Mouse (Mus musculus) MEL-GATA-1-ER (cell line): ENCODE results near the gene Skap2.

Experiments
- DNase-seq: peaks from one replicate; pipeline ENCODE4 v3.0.0-alpha.2; 2012; ENCODE audit warnings: low read depth; ENCODE audit errors: extremely low read depth

The Skap2 gene

DNA sequence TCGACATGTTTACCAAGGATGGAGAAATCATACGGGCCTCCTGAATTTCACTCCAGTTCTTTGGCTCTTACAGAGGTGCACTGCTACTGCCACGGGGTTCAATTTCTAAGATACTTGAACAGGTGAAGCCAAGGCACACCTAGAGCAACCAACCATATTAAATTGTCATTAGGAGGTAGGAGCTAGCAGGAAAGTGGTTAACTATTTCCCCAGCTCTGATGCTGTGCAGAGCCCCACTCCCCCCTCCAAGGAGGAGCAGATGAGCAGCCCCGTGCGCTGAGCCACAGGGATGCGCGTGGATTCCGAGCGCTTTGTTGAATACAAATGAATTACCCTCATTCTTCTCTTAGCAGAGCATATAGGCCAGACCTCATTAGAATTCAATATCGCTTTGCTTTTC is 162.8 kb downstream of the Skap2 start:
- no peak for DNase-seq

DNA sequence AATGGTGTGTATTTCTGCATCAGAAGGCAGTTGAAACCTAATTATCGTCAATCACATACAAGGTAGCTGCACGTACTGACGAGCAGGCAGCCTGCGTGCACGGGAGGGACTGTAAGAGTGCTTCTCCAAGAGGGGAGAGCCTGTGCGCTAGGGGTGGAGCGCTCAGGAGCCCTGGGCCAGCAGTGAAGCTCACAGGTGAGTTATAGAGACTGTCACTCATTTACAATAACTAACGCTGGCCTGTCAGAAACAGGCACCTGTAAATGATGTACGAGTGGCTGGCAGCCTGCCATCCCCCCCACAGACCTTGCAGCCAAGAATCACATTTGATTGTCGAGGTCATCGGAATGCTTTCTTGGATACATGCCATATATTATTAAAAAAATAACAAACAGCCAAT is 168.2 kb downstream of the Skap2 start:
- no peak for DNase-seq

- DNase-seq = no peak
These were observed 169.3 kb downstream of the Skap2 start for GRCm38 (mm10) chr6:51843081-51843480.

DNA sequence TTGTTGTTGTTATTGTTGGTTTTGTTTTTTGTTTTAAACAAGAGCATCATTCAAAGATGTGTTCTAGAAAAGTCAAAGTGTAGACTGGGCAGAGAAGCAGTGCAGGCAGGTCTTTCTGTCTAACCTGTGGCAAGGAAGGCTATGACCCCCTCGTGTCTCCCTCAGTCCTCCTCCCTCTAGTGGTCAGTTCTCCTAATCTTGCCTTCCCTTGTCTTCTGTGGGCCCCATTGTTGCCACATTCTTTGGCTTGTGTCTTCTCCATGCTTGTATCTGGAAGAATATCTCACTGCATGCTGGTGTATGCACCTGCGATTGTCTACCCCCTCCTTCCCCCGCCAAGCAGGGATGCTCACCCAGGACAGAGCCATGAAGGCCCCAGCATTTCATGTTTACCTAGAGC is 174.2 kb downstream of the Skap2 start:
- no peak for DNase-seq

GRCm38 (mm10) chr6:51833362-51833761 is 179.0 kb downstream of the Skap2 start:
- DNase-seq = no peak

DNA sequence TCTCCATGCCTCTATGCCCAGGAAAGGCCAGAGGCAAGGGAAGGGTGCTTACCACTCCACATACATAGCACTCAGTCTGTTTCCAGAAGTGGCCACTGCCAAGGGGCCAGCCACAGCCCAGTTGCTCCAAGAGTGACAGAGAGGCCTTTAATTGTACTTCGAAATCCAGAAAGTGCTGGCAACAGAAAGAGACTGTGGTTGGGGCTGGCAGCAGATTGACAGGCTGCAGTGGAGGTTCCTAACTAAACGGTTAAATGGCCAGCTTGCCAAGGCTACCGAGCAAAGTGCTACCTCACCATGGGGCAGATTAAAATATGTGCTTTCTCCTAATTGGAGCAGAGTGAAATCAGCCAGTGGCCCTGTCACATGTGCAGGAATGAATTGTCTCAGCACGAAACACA is 186.7 kb downstream of the Skap2 start:
- no peak for DNase-seq

DNA sequence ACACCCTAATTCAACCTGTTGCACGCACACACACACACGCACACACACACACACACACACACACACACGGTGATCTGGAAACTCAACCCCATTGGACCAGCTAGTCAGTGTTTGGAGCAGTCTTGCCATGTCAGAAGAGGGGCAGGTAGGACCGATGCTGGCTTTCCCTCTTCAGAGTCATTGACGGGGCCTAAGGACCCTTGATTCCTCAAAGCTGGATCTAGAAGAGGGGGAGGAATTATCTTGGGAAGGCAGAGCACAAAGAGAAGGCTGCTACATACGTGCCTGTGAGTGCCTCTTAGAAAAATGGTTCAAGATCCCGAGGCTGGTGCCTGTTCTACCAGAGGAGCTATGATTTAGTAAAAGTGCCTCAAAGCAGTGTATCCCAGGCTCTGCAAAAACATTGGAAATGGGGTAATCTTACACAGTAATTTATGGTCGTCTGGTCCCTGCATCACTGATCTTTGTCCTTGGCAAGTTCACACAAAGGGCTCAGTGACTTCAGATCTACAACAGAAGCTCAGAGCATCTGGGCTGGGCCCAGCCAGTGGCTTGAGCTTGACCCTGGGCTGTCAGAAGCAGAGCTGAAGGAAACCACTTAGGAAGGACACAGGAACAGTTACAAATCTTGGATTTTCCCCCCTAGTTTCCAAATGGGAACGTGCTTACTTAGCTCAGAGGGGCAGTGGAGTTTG is 188.1 kb downstream of the Skap2 start:
- no peak for DNase-seq

DNA sequence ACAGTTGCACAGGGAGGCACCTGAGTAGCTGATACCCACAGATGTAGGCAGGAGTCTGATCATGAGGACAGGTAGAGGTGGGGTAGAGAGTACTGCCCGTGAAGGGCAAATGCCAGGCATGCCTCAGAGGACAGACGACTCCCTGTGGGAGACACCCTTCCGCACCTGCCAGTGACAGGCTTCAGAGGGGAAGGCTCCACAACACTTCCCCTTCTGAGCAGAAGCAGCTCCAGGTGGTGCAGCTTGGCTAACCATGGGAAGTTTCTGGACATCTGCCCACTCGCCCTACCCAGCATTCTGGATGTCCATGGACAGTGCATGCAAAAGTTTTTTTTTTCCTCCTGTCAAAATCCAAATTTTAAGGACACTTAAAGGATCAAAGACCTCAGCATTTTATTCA is 190.3 kb downstream of the Skap2 start:
- DNase-seq = no peak

DNA sequence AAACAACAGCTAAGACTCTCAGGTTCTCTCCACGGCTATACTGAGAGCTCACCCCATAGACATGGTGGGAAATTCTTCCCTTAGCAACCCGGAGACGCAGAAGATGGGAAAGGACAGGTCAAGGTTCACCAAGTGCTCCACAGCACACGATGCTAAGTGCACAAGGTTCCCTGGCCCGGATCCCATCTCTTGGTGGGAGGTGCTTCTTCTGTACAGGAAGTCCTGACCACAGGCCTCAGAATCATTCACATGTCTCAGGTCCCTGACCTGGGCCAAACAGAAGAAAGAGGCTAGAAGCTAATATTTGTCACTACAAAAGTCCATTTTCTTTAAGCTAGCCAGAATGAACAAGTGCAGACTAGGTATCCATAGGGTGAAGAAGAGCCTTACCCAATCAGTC is 191.5 kb downstream of the Skap2 start:
- DNase-seq = no peak

GRCm38 (mm10) chr6:51816892-51817621 is 195.3 kb downstream of the Skap2 start:
- no peak for DNase-seq

- no peak for DNase-seq
These were observed 201.4 kb downstream of the Skap2 start for GRCm38 (mm10) chr6:51810906-51811305.

GRCm38 (mm10) chr6:51809164-51809824 is 203.1 kb downstream of the Skap2 start:
- no peak for DNase-seq

- no peak for DNase-seq
These were observed 204.3 kb downstream of the Skap2 start for GRCm38 (mm10) chr6:51808011-51808410.
